Mouse (Mus musculus) heart, postnatal 0 days (tissue): ENCODE data around the gene Taf6l.

Experiments
- CTCF ChIP-seq: IDR thresholded peaks from 2 replicates; pipeline ENCODE4 v1.5.1; 2016; ENCODE audit warnings: antibody characterized with exemption, control low read depth, low read depth
- EP300 ChIP-seq: IDR thresholded peaks from 2 replicates; pipeline ENCODE4 v1.6.1; 2016; ENCODE audit warnings: antibody characterized with exemption, low read depth

GRCm38 (mm10) chr19:8786008-8786781, at the start of gene Taf6l:
- peak; percentile 36 for TF ChIP-seq CTCF
- no peak for TF ChIP-seq EP300
